Mouse (Mus musculus): ENCODE measurements at regions not wholly inside any gene's neighbourhood (a gene's known extent, or its start where the extent isn't known, plus 50 kb on each side); places are given as distances from the start of the nearest gene placed in this dataset.
A peak's percentile ranks its signal among the peaks of the same experiment; 100 is the strongest.

GRCm38 (mm10) chr17:9962893-9963436, 293.4 kb upstream of the Pabpc6 start:
- ATAC-seq: no peak
- Histone ChIP-seq H3K9ac (replicated peaks) (no peak overlapping the region), H3K9me3 (ENCODE audit: low read length) (no peaks in the 10 kb centered on the region), H3K27ac (ENCODE audit: low read depth) (no peak overlapping the region), H3K4me1 (ENCODE audit: insufficient read depth) (no peaks in the 10 kb centered on the region), H3K4me3 (ENCODE audit: low read depth, low read length) (no peak overlapping the region), H3K4me2 (ENCODE audit: low read depth, low read length) (no peak overlapping the region), H3K27me3 (ENCODE audit: insufficient read depth, low read length) (no peaks in the 10 kb centered on the region), H3K36me3 (replicated peaks; ENCODE audit: insufficient read depth, low read length) (no peaks in the 10 kb centered on the region)
- TF ChIP-seq CTCF (IDR thresholded peaks at IDR 0.05; ENCODE audit: low read depth): no peak
- TF ChIP-seq EP300 (IDR thresholded peaks at IDR 0.05; ENCODE audit: low read depth): no peak
- no peak for DNase-seq
- WGBS (ENCODE audit: insufficient replicate concordance): 43% methylated on average over 10 of the region's 10 CpGs

- no peak overlapping the region for H3K4me3 ChIP-seq (ENCODE audit: low read depth, low read length)
- no peak overlapping the region for H3K27ac ChIP-seq (ENCODE audit: low read depth)
- TF ChIP-seq CTCF (IDR thresholded peaks at IDR 0.05; ENCODE audit: low read depth) (no peak), EP300 (IDR thresholded peaks at IDR 0.05; ENCODE audit: low read depth) (no peak)
- ATAC-seq: 0 out of 2 replicates have a peak, but pooled peaks have one; percentile 19
- no peaks in the 10 kb centered on the region for H3K36me3 ChIP-seq (replicated peaks; ENCODE audit: insufficient read depth, low read length)
- H3K27me3 ChIP-seq (ENCODE audit: insufficient read depth, low read length): no peaks in the 10 kb centered on the region
- peaks cover 6% of the 10 kb centered on the region; the same call in 1 of the 2 replicates for H3K9me3 ChIP-seq (ENCODE audit: low read length)
- no peaks in the 10 kb centered on the region for H3K4me1 ChIP-seq (ENCODE audit: insufficient read depth)
- no peak overlapping the region for H3K9ac ChIP-seq (replicated peaks)
- 62% methylated on average over 3 of the region's 3 CpGs for WGBS (ENCODE audit: insufficient replicate concordance)
- no peak for DNase-seq
- no peak overlapping the region for H3K4me2 ChIP-seq (ENCODE audit: low read depth, low read length)
These were observed 279.6 kb upstream of the Pabpc6 start for GRCm38 (mm10) chr17:9948985-9949667.

- Histone ChIP-seq H3K9me3 (ENCODE audit: low read length) (peaks cover 6% of the 10 kb centered on the region; the same call in 1 of the 2 replicates), H3K36me3 (replicated peaks; ENCODE audit: insufficient read depth, low read length) (no peaks in the 10 kb centered on the region), H3K4me2 (ENCODE audit: low read depth, low read length) (no peak overlapping the region), H3K27ac (ENCODE audit: low read depth) (no peak overlapping the region), H3K4me3 (ENCODE audit: low read depth, low read length) (no peak overlapping the region), H3K4me1 (ENCODE audit: insufficient read depth) (no peaks in the 10 kb centered on the region), H3K9ac (replicated peaks) (no peak overlapping the region), H3K27me3 (ENCODE audit: insufficient read depth, low read length) (no peaks in the 10 kb centered on the region)
- no peak for DNase-seq
- WGBS (ENCODE audit: insufficient replicate concordance): 79% methylated on average over 7 of the region's 7 CpGs
- no peak for TF ChIP-seq EP300 (IDR thresholded peaks at IDR 0.05; ENCODE audit: low read depth)
- TF ChIP-seq CTCF (IDR thresholded peaks at IDR 0.05; ENCODE audit: low read depth): no peak
- no peak for ATAC-seq
These were observed 278.1 kb upstream of the Pabpc6 start for GRCm38 (mm10) chr17:9947609-9948008.

GRCm38 (mm10) chr17:9944513-9944912, 275.0 kb upstream of the Pabpc6 start:
- TF ChIP-seq EP300 (IDR thresholded peaks at IDR 0.05; ENCODE audit: low read depth) (no peak), CTCF (IDR thresholded peaks at IDR 0.05; ENCODE audit: low read depth) (peak; percentile 39)
- ATAC-seq (no peak), DNase-seq (no peak)
- H3K4me1 ChIP-seq (ENCODE audit: insufficient read depth): no peaks in the 10 kb centered on the region
- H3K27me3 ChIP-seq (ENCODE audit: insufficient read depth, low read length): no peaks in the 10 kb centered on the region
- H3K9me3 ChIP-seq (ENCODE audit: low read length): no peaks in the 10 kb centered on the region
- WGBS (ENCODE audit: insufficient replicate concordance): 71% methylated on average over 8 of the region's 8 CpGs
- H3K4me2 ChIP-seq (ENCODE audit: low read depth, low read length): no peak overlapping the region
- no peak overlapping the region for H3K4me3 ChIP-seq (ENCODE audit: low read depth, low read length)
- no peaks in the 10 kb centered on the region for H3K36me3 ChIP-seq (replicated peaks; ENCODE audit: insufficient read depth, low read length)
- H3K9ac ChIP-seq (replicated peaks): no peak overlapping the region
- H3K27ac ChIP-seq (ENCODE audit: low read depth): no peak overlapping the region

GRCm38 (mm10) chr17:9942171-9942570, 272.7 kb upstream of the Pabpc6 start:
- no peak for ATAC-seq
- TF ChIP-seq EP300 (IDR thresholded peaks at IDR 0.05; ENCODE audit: low read depth): no peak
- TF ChIP-seq CTCF (IDR thresholded peaks at IDR 0.05; ENCODE audit: low read depth): no peak

GRCm38 (mm10) chr17:9939576-9939975, 270.1 kb upstream of the Pabpc6 start:
- Histone ChIP-seq H3K9me3 (ENCODE audit: low read length) (no peaks in the 10 kb centered on the region), H3K27ac (ENCODE audit: low read depth) (no peak overlapping the region), H3K9ac (replicated peaks) (no peak overlapping the region), H3K36me3 (replicated peaks; ENCODE audit: insufficient read depth, low read length) (no peaks in the 10 kb centered on the region), H3K4me1 (ENCODE audit: insufficient read depth) (no peaks in the 10 kb centered on the region), H3K27me3 (ENCODE audit: insufficient read depth, low read length) (no peaks in the 10 kb centered on the region), H3K4me3 (ENCODE audit: low read depth, low read length) (no peak overlapping the region), H3K4me2 (ENCODE audit: low read depth, low read length) (no peak overlapping the region)
- no peak for ATAC-seq
- WGBS (ENCODE audit: insufficient replicate concordance): 76% methylated on average over 6 of the region's 6 CpGs
- TF ChIP-seq EP300 (IDR thresholded peaks at IDR 0.05; ENCODE audit: low read depth): no peak
- TF ChIP-seq CTCF (IDR thresholded peaks at IDR 0.05; ENCODE audit: low read depth): no peak
- DNase-seq: no peak

More at GRCm38 (mm10) chr17:9942171-9942570, 272.7 kb upstream of the Pabpc6 start:
- WGBS (ENCODE audit: insufficient replicate concordance): 72% methylated on average over 4 of the region's 4 CpGs
- Histone ChIP-seq H3K27ac (ENCODE audit: low read depth) (no peak overlapping the region), H3K4me2 (ENCODE audit: low read depth, low read length) (no peak overlapping the region), H3K9ac (replicated peaks) (no peak overlapping the region), H3K4me3 (ENCODE audit: low read depth, low read length) (no peak overlapping the region), H3K9me3 (ENCODE audit: low read length) (no peaks in the 10 kb centered on the region), H3K4me1 (ENCODE audit: insufficient read depth) (no peaks in the 10 kb centered on the region), H3K36me3 (replicated peaks; ENCODE audit: insufficient read depth, low read length) (no peaks in the 10 kb centered on the region), H3K27me3 (ENCODE audit: insufficient read depth, low read length) (no peaks in the 10 kb centered on the region)
- DNase-seq: no peak
